Mouse (Mus musculus) heart, embryonic 13.5 days (tissue): ENCODE data around the gene Krt42. TPM values are rescaled to one million over a fixed set of nuclear protein-coding genes. Genes with fewer than 3 reads are reported as not detected.

Experiments used
- ATAC-seq: fragments of 200-750 bp; cut with Nextera tagmentation; 2 replicates; pipeline ENCODE4 v1.8.0; 2017; ENCODE audit warnings: moderate TSS enrichment; ENCODE audit not compliant: insufficient number of reproducible peaks, low FRiP score, low TSS enrichment; ENCODE audit errors: extremely low read depth
- H3K27ac ChIP-seq: fragments of 300-500 bp; sonication (generic); replicated peaks from 2 replicates; pipeline ENCODE4 v1.5.1; 2015; ENCODE audit warnings: moderate library complexity, mild to moderate bottlenecking, inconsistent platforms
- H3K27me3 ChIP-seq: fragments of 300-500 bp; sonication (generic); replicated peaks from 2 replicates; pipeline ENCODE4 v1.6.1; 2015; ENCODE audit warnings: mild to moderate bottlenecking, inconsistent platforms
- H3K36me3 ChIP-seq: fragments of 300-500 bp; sonication (generic); 2 replicates; pipeline ENCODE4 v1.6.1; 2015; ENCODE audit warnings: mild to moderate bottlenecking, inconsistent platforms
- H3K4me1 ChIP-seq: fragments of 300-500 bp; sonication (generic); 2 replicates; pipeline ENCODE4 v1.6.1; 2015; ENCODE audit warnings: inconsistent platforms
- H3K4me2 ChIP-seq: fragments of 300-500 bp; sonication (generic); 2 replicates; pipeline ENCODE4 v1.6.1; 2015; ENCODE audit warnings: inconsistent platforms, mild to moderate bottlenecking, moderate library complexity
- H3K4me3 ChIP-seq: fragments of 300-500 bp; sonication (generic); 2 replicates; pipeline ENCODE4 v1.5.1; 2015; ENCODE audit warnings: moderate library complexity, mild to moderate bottlenecking, inconsistent platforms
- H3K9ac ChIP-seq: fragments of 300-500 bp; sonication (generic); 2 replicates; pipeline ENCODE4 v1.6.1; 2015; ENCODE audit warnings: inconsistent platforms, mild to moderate bottlenecking, moderate library complexity
- H3K9me3 ChIP-seq: fragments of 300-500 bp; sonication (generic); 2 replicates; pipeline ENCODE4 v1.6.1; 2016; ENCODE audit warnings: inconsistent platforms
- WGBS: fragments of 180-500 bp; shearing (Covaris S2); methylation state at CpG from one replicate; pipeline ENCODE4 v1.1.7; 2015; ENCODE audit warnings: mixed read lengths; 5-methylcytosine and 5-hydroxymethylcytosine counted together
- polyA plus RNA-seq: library from polyadenylated mRNA; unstranded; fragments of >200 nt; fragmentation: Nextera tagmentation; extraction: Ambion mirVana; gene quantifications from 2 replicates; pipeline ENCODE4 v1.2.1, GENCODE M21; 2015

Gene Krt42
- polyA plus RNA-seq, 1 experiment from 2014 or later = not detected

DNA sequence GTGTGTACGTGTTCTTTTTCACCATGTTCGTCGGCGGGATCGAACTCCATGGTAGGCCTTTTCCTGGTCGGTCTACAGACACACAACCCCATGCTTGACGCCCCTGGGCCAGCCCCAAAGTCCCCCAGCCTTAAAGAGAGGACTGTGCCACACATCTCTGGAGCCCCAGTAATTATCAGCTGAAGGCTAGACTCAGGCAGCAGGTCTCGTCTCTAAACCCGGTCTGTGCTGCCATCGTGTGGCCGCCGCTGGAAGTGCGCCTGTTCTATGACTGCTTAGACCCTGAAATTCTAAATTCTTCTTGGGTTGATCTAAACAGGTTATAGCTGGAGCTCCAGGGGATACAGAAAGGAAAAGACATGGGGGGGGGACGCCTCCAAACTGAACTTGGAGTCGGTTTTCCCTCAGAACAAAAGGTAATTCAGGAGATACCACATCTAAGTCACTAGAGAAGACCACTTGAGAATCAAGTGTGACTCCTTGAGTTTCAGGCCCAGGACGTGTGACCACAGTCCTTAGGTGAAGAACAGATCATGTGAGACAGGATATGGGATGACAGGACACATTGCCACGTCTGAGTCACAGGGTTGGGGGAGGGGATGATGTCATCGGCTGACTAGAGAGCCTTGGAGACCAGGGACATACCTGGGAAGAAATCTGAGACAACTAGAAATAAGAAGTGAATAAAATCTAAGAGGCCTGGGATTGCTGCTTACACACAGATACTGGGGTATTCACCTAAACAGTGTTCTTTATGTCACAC is 28.8 kb upstream of the Krt42 start:
- no peak for ATAC-seq

DNA sequence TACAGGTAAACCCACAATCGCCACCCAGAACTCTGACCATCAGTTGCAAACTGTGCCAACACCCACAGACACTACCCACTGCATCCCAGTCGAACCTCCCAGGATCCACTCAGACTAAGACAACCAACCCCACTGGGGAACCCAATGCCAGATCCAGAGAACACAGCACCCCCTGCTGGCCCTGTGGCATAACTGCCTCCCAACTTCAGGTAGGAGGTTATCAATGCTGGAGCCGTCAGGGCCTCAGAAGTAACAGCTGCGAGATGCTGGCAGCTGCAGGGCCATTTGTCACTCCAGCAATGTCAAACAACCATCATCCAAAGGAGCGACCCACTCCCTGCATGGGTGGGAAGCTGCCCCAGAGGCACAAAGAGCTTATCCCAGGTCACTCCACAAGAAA is 28.1 kb upstream of the Krt42 start:
- Histone ChIP-seq H3K4me1 (peaks cover 9% of the 10 kb centered on the region), H3K27me3 (peaks cover 42% of the 10 kb centered on the region), H3K9me3 (no peaks in the 10 kb centered on the region), H3K9ac (no peak overlapping the region), H3K4me3 (no peak overlapping the region), H3K36me3 (no peaks in the 10 kb centered on the region), H3K4me2 (peak overlapping the region; percentile 60), H3K27ac (no peak overlapping the region)
- 28% methylated on average over 5 of the region's 5 CpGs for WGBS
- ATAC-seq = no peak

More for the DNA sequence above, 28.8 kb upstream of the Krt42 start:
- Histone ChIP-seq H3K9ac (no peak overlapping the region), H3K9me3 (no peaks in the 10 kb centered on the region), H3K27ac (no peak overlapping the region), H3K4me2 (peak overlapping the region; percentile 60), H3K4me3 (peak overlapping the region; percentile 28), H3K27me3 (peaks cover 37% of the 10 kb centered on the region), H3K36me3 (no peaks in the 10 kb centered on the region), H3K4me1 (peaks cover 9% of the 10 kb centered on the region)
- WGBS = 15% methylated on average over 18 of the region's 18 CpGs

DNA sequence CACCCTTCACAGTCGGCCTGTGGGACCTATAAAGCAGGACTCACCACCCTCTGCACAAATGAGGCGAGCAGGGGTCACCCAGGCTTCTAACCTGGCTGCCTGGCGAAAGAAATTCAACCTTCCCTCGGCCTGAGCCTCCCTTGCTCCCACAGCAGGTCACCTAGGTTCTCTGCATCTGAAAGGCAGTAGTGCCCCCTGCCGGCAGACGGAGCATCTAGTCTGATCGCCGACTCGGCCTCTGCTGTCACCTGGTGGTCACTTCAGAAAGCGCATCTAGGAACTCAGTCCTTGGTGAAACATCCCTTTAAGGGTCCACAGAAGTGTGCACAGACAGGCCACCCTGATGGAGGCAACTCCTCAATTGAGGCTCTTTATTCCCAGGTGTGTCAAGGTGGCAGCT is 25.6 kb upstream of the Krt42 start:
- Histone ChIP-seq H3K27ac (no peak overlapping the region), H3K4me1 (peaks cover 22% of the 10 kb centered on the region), H3K9ac (0 out of 2 replicates have a peak overlapping the region, but pooled peaks have one; percentile 42), H3K27me3 (peaks cover 39% of the 10 kb centered on the region), H3K36me3 (no peaks in the 10 kb centered on the region), H3K9me3 (no peaks in the 10 kb centered on the region), H3K4me2 (no peak overlapping the region), H3K4me3 (no peak overlapping the region)
- ATAC-seq = no peak
- 8% methylated on average over 10 of the region's 10 CpGs for WGBS

DNA sequence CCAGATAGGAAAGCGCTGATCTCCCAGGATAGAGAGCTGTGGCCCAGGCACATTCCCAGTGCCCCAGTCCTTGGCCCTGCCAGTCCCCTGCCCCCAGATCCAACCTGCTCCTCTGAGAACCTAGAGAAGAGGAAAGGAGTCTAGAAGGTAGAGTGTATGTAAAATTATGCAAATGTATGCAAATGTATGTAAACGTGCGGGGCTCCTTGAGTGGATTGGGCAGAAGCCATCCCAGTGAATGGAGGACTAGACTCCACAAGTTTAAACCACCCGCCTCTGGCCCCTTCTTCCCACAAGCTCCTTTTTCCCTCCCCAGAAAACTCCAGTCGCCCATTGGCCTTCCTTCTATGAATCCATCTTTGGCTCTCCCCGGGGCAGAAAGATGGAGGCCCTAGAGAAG is 23.2 kb upstream of the Krt42 start:
- Histone ChIP-seq H3K9ac (no peak overlapping the region), H3K4me3 (no peak overlapping the region), H3K9me3 (no peaks in the 10 kb centered on the region), H3K4me1 (peaks cover 32% of the 10 kb centered on the region), H3K4me2 (no peak overlapping the region), H3K27me3 (peaks cover 37% of the 10 kb centered on the region), H3K27ac (no peak overlapping the region), H3K36me3 (no peaks in the 10 kb centered on the region)
- ATAC-seq = no peak
- WGBS = 55% methylated on average over 6 of the region's 6 CpGs

DNA sequence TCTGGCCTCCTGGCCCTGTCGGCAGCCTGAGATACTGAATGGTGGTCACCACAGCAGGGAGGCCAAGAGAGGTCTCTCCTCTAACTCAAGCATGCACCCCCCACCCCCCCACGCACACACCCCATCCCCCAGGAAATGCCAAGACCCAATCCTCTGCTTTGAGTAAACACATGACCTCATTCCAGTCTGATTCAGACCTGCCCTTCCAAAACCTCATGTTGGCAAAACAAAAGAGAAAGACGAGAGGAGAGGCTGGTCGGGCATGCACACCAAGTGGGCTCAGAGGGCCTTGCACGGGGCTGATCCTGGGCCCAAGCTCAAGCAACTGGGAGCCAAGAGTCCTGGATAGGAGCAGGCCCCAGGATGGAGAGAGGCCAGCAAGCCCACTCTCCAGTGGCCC is 20.6 kb upstream of the Krt42 start:
- Histone ChIP-seq H3K4me3 (no peak overlapping the region), H3K4me2 (no peak overlapping the region), H3K27me3 (peaks cover 15% of the 10 kb centered on the region; the same call in 1 of the 2 replicates), H3K36me3 (no peaks in the 10 kb centered on the region), H3K9ac (no peak overlapping the region), H3K9me3 (no peaks in the 10 kb centered on the region), H3K4me1 (peaks cover 38% of the 10 kb centered on the region), H3K27ac (0 out of 2 replicates have a peak overlapping the region, but pooled peaks have one; percentile 29)
- no peak for ATAC-seq
- 38% methylated on average over 5 of the region's 5 CpGs for WGBS

DNA sequence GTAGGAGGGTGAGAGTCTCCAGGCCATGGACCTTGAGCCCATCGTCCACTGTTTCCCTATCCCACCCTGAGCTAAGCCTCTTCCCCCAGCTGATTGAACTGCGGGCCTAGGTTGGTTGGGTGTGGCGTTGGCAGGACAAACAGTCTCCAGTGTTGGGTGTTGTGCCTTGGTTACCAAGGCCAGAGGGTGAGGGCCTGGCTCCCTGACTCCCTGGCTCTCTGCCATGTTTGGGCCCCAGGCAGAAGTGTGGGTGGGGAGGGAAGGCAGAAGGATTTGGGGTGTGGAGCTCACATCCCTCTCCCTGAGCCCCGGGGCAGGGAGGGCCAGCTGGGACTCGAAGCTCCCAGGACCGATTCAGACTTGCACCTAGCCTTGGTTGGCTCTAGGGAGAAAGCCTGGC is 19.3 kb upstream of the Krt42 start:
- Histone ChIP-seq H3K27ac (no peak overlapping the region), H3K27me3 (peaks cover 12% of the 10 kb centered on the region; the same call in 1 of the 2 replicates), H3K4me1 (peaks cover 36% of the 10 kb centered on the region), H3K9ac (no peak overlapping the region), H3K9me3 (no peaks in the 10 kb centered on the region), H3K4me3 (no peak overlapping the region), H3K36me3 (no peaks in the 10 kb centered on the region), H3K4me2 (no peak overlapping the region)
- 80% methylated on average over 6 of the region's 6 CpGs for WGBS
- ATAC-seq = no peak

DNA sequence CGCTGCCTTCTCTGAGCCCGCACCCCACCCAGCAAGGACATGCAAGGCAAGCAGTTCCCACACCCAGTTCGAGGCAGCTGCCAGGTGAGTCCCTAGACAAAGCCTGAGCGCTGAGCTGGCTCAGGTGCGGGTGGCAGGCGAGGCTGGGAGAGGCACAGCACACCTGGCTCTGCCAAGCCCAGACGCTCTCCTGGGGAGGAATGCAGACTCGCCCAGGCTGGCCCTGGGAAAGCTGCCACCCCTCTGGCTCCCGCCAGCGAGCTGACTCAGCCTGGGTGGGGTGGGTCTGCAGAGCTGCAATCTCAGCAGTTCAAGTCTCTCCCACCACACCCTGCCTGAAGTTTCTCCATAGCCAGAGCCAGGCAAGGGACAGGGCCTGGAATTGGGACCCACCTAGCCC is 17.4 kb upstream of the Krt42 start:
- H3K36me3 ChIP-seq = no peaks in the 10 kb centered on the region
- no peak overlapping the region for H3K9ac ChIP-seq
- peaks cover 36% of the 10 kb centered on the region for H3K4me1 ChIP-seq
- H3K27me3 ChIP-seq = 0 out of 2 replicates have a peak, but pooled peaks cover 4% of the 10 kb centered on the region
- no peak overlapping the region for H3K4me3 ChIP-seq
- no peak overlapping the region for H3K4me2 ChIP-seq
- H3K9me3 ChIP-seq = no peaks in the 10 kb centered on the region
- no peak overlapping the region for H3K27ac ChIP-seq
- WGBS = 48% methylated on average over 10 of the region's 10 CpGs
- no peak; the same call in 1 of the 2 replicates for ATAC-seq

DNA sequence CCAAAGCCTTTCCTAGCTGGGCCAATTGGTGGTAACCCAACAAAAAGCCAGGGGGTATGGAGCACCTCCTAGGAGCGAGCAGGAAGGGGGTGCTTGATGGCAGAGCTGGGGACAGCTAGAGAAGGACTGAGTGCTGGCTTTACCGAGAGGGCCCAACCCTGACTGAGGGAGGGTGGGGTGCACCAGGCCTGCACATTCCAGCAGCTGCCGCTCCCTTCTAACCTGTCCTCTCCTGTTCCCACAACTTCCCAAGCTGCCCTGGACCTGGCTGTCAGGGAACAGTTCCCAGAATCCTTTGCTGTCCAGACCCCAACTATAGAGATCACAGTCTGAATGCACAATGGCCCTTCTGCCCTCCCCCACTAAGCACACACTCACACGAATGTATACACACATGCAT is 15.3 kb upstream of the Krt42 start:
- Histone ChIP-seq H3K27ac (no peak overlapping the region), H3K27me3 (0 out of 2 replicates have a peak, but pooled peaks cover 4% of the 10 kb centered on the region), H3K9ac (no peak overlapping the region), H3K36me3 (no peaks in the 10 kb centered on the region), H3K4me1 (peaks cover 20% of the 10 kb centered on the region), H3K9me3 (no peaks in the 10 kb centered on the region), H3K4me2 (no peak overlapping the region), H3K4me3 (no peak overlapping the region)
- 67% methylated on average over 4 of the region's 4 CpGs for WGBS
- no peak for ATAC-seq

DNA sequence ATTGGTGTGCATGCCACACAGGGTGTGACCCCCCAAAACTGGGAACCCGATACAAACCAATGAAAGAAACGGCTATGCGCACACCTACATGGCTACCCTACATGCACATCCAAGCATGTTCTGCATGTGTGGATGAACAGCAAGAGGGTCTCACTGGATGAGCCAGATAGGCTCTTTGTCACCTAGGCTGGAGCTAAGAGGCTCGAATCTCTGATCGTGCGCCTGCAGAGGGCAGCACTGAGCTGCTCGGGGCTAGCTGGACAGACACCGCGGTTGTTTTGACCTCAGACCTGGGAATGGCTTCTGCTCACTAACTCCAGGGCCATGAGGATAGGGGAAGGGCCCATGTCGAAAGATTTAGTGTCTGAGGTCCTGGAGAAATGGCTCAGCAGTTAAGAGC is 12.9 kb upstream of the Krt42 start:
- 0 out of 2 replicates have a peak, but pooled peaks cover 6% of the 10 kb centered on the region for H3K4me1 ChIP-seq
- H3K9ac ChIP-seq = no peak overlapping the region
- 0 out of 2 replicates have a peak, but pooled peaks cover 9% of the 10 kb centered on the region for H3K27me3 ChIP-seq

DNA sequence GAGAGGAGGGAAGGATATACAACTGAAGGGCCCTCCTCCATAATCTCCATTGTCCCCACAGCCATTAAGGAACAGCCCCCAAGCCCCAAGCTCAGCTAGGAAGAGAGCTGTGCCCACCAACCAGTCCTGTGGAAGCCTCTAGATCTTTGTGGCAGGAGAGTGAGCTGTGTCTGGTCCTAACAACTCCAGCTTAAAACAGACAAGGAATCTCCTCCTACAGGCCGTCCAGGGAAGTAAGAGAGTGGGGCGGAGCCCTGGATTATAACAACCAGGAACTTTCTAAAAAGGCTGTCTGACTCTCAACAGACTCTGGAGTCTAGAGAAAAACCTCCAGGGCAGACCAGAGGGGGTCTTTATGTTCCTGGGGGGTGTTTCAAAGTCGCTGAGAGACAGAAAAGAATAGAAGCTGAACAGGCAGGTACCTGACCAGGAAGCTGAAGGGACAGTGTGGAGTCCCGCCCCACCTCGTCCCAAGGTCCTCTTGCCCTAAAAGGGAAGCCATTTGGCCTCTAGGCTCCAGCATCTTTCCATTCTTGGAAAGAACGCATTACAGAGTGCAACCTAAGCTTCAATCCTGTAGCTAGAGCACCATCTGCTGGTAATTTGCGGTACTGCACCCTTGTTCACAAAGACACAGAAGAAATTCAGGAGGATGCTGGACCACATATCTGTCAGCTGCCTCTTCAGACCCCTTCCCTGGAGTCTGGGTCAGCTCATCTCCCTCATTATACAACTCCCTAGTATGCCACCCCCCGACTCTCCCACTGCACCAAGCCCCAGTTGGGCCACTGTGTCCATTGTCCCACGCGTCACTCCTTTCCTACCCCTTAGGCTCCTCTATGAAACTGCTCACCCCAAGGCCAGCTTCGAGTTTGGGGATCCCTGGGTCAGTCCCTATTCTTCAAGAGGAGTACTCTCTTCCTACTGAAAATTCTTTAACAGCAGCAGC is 12.2 kb upstream of the Krt42 start:
- Histone ChIP-seq H3K27ac (no peak overlapping the region), H3K9me3 (no peaks in the 10 kb centered on the region), H3K4me3 (no peak overlapping the region), H3K9ac (no peak overlapping the region), H3K4me1 (0 out of 2 replicates have a peak, but pooled peaks cover 1% of the 10 kb centered on the region), H3K4me2 (no peak overlapping the region), H3K27me3 (peaks cover 9% of the 10 kb centered on the region; the same call in 1 of the 2 replicates), H3K36me3 (no peaks in the 10 kb centered on the region)
- no peak for ATAC-seq
- WGBS = 19% methylated on average over 11 of the region's 11 CpGs

More for the DNA sequence above, 12.9 kb upstream of the Krt42 start:
- Histone ChIP-seq H3K36me3 (no peaks in the 10 kb centered on the region), H3K9me3 (no peaks in the 10 kb centered on the region), H3K4me3 (no peak overlapping the region), H3K27ac (no peak overlapping the region), H3K4me2 (no peak overlapping the region)
- WGBS = 21% methylated on average over 10 of the region's 10 CpGs
- no peak for ATAC-seq

DNA sequence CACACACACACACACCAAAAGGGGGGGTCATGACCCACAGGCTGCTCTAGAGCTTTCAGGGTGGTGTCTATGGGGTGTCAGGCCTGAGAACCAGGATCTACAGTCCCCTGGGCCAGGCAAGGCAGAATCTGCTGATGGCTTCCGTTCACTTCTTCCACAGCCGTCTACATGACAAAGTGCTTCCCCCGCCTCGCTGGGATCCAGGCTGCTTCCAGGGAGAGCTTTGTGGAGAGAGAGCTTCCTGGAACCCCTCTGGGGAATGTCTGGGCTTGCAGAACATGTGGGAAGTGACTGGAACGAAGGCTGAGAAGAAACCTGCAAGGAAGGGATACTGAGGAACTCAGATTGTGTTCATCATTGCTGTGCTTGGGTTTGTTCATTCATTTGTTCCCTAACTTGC is 9.1 kb upstream of the Krt42 start:
- Histone ChIP-seq H3K4me2 (no peak overlapping the region), H3K27ac (no peak overlapping the region), H3K36me3 (no peaks in the 10 kb centered on the region), H3K9ac (no peak overlapping the region), H3K27me3 (peaks cover 8% of the 10 kb centered on the region; the same call in 1 of the 2 replicates), H3K4me1 (peaks cover 4% of the 10 kb centered on the region), H3K4me3 (no peak overlapping the region), H3K9me3 (no peaks in the 10 kb centered on the region)
- no peak for ATAC-seq
- WGBS = 58% methylated on average over 5 of the region's 5 CpGs
